Mouse (Mus musculus) embryonic facial prominence, embryonic 10.5 days (tissue): Measurements from ENCODE around the gene Abcc6. TPM values are rescaled to one million over a fixed set of nuclear protein-coding genes. Genes with fewer than 3 reads are reported as not detected.

Experiments used
- DNase-seq: peaks from one replicate; pipeline ENCODE4 v3.0.0-alpha.2; 2017; ENCODE audit warnings: low spot score
- H3K27ac ChIP-seq: fragments of 300-500 bp; sonication (generic); replicated peaks from 2 replicates; pipeline ENCODE4 v1.5.1; 2016; ENCODE audit warnings: mild to moderate bottlenecking
- H3K27me3 ChIP-seq: fragments of 300-500 bp; sonication (generic); replicated peaks from 2 replicates; pipeline ENCODE4 v1.6.1; 2016; ENCODE audit warnings: low read depth, mild to moderate bottlenecking; ENCODE audit not compliant: poor library complexity, severe bottlenecking
- H3K36me3 ChIP-seq: fragments of 300-500 bp; sonication (generic); replicated peaks from 2 replicates; pipeline ENCODE4 v1.6.1; 2016; ENCODE audit warnings: mild to moderate bottlenecking, moderate library complexity
- H3K4me1 ChIP-seq: fragments of 300-500 bp; sonication (generic); 2 replicates; pipeline ENCODE4 v1.6.1; 2016
- H3K4me3 ChIP-seq: fragments of 300-500 bp; sonication (generic); 2 replicates; pipeline ENCODE4 v1.5.1; 2016; ENCODE audit warnings: mild to moderate bottlenecking, moderate library complexity
- H3K9me3 ChIP-seq: fragments of 300-500 bp; sonication (generic); 2 replicates; pipeline ENCODE4 v1.6.1; 2016; ENCODE audit warnings: mild to moderate bottlenecking
- WGBS: fragments of 180-500 bp; shearing (Covaris S2); methylation state at CpG from one replicate; pipeline ENCODE4 v1.1.7; 2016; 5-methylcytosine and 5-hydroxymethylcytosine counted together
- polyA plus RNA-seq: library from polyadenylated mRNA; unstranded; fragments of >200 nt; fragmentation: Nextera tagmentation; extraction: Ambion mirVana; gene quantifications from 2 replicates; pipeline ENCODE4 v1.2.1, GENCODE M21; 2016

The Abcc6 gene
- polyA plus RNA-seq, 1 experiment from 2014 or later: not detected

DNA sequence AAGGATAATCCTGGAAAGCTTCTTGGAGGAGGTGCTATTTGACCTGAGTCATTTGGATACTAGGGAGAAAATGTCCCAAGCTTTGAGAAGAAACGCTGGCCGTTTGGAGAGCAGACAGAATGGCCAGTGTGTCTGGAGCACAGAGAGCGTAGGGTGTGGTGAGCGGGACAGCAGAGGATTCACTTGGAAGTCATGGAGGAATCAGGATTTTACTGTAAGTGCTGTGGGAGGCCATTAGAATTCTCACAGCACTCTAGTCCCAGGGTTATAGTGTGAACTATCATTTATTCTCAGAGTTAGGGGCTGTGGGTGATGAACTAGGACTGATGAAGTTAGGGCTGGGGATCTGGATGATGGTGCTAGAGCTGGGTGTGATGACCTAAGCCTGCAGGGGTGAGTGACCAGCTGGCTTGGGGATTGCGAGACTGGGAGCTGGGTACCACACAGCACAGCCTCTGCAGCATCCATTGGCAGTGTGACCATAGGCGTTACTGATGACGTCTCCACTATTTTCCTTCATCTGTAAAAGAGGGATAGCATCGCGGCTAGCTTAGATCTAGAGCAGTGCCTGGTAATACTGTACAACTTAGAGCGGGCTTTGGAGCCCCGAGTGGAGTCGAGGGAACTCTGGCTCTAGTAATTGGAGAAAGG is 108.0 kb downstream of the Abcc6 start:
- Histone ChIP-seq H3K9me3 (peaks cover 6% of the 10 kb centered on the region; the same call in 1 of the 2 replicates), H3K4me1 (peaks cover 54% of the 10 kb centered on the region), H3K27me3 (peaks cover 18% of the 10 kb centered on the region), H3K27ac (peak overlapping the region; percentile 83), H3K4me3 (no peak overlapping the region; the same call in 1 of the 2 replicates), H3K36me3 (no peaks in the 10 kb centered on the region; the same call in 1 of the 2 replicates)
- DNase-seq: no peak
- 79% methylated on average over 12 of the region's 12 CpGs for WGBS

GRCm38 (mm10) chr7:45921242-45921621 is 108.9 kb downstream of the Abcc6 start, which contains the start of gene Emp3:
Emp3 (minus strand) TSS chr7:45921404.
- DNase-seq: no peak
- Histone ChIP-seq H3K27ac (peak within 1 kb of the TSS; percentile 83), H3K4me3 (peak within 1 kb of the TSS; percentile 38)

DNA sequence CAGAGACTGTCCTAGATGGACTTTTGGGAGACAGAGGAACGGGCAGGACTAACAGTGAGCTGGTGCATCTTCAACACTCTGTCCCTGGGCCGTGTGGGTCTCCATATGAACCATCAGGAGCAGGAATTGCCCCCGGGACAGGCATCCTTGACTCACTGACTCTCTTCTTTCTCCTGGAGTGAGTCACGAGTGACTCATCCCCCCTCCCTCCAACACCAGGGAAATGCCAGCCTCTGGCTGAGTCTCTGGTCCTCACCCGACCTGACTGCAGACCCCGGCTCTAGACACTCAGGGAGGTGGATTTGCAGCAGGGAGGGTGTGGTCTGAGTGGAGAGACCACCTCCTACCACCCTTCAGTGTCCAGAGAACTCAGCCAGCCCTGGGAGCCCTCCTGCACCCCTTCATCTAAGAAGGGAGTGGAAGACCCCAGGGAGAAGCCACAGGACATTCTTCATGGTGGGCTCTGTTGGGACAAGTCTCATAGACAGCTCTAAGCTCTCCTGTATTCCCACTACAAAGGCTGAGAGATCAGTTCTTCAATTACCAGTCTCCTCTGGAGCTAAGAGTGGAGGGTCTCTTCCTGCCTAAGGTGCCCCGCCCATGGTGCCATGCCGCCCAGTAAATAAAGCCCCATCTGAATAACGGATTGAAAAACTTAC is 109.4 kb downstream of the Abcc6 start:
- WGBS: 52% methylated on average over 9 of the region's 9 CpGs
- H3K4me3 ChIP-seq: peak overlapping the region; percentile 38

More at GRCm38 (mm10) chr7:45921242-45921621, 108.9 kb downstream of the Abcc6 start, which contains the start of gene Emp3:
- Histone ChIP-seq H3K36me3 (no peaks in the 10 kb centered on the region; the same call in 1 of the 2 replicates), H3K27me3 (peaks cover 16% of the 10 kb centered on the region), H3K4me1 (peaks cover 63% of the 10 kb centered on the region), H3K9me3 (peaks cover 6% of the 10 kb centered on the region; the same call in 1 of the 2 replicates)
- WGBS: 47% methylated on average over 9 of the region's 9 CpGs

DNA sequence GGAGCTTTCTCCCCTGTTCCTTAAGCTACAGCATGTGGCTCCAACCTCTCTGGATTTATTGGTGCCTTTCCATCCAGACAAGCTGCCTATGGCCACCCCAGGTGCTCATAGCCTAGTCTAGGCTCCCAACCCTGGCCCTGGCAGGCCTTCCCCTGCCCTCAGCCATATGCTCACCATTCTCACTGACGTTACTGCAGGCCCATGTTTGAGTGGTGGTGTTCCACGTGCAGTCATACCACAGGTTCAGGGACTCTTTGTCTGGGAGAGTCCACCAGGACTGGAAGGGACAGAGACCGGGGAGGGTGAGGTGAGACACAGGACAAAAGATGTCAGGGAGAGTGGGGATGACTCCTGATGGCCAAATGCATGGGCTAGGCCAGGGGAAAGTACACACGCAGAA is 110.3 kb downstream of the Abcc6 start:
- WGBS: 82% methylated on average over 4 of the region's 4 CpGs
- Histone ChIP-seq H3K4me1 (peaks cover 67% of the 10 kb centered on the region), H3K9me3 (no peaks in the 10 kb centered on the region), H3K27me3 (peaks cover 16% of the 10 kb centered on the region), H3K36me3 (no peaks in the 10 kb centered on the region), H3K4me3 (peak overlapping the region; percentile 21; the same call in 1 of the 2 replicates), H3K27ac (0 out of 2 replicates have a peak overlapping the region, but pooled peaks have one; percentile 16)
- no peak for DNase-seq

More for the DNA sequence above, 109.4 kb downstream of the Abcc6 start:
- Histone ChIP-seq H3K27me3 (peaks cover 16% of the 10 kb centered on the region), H3K36me3 (no peaks in the 10 kb centered on the region; the same call in 1 of the 2 replicates), H3K27ac (peak overlapping the region; percentile 16), H3K4me1 (peaks cover 67% of the 10 kb centered on the region), H3K9me3 (peaks cover 6% of the 10 kb centered on the region; the same call in 1 of the 2 replicates)
- no peak for DNase-seq

DNA sequence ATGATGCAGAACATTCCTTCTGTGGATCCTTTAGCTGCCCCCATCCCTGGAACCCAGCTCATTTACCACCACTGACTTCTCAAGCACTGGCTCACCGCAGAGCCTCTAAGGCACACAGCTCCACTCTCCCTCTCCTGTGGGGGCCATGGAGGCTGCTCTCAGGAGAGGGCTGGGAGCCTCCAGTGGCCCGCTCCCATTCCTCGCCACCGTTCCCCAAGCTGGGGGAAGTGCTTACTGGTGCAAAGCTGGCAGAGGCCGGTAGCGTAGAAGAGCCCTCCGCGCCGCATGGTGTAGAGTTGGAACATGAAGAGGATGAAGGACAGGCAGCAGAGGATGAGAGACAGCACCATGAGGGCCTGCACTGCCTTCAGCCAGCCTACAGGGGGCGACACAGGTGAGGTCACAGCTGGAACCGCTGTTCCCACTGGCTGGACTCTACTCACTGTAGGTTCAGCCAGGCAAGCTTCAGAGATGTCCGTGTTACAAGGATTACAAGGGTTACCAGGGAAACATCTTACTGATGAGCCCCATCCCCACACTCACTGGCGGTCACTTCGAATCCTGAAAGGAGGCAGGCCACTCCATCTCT is 110.9 kb downstream of the Abcc6 start:
- Histone ChIP-seq H3K36me3 (no peaks in the 10 kb centered on the region; the same call in 1 of the 2 replicates), H3K4me1 (peaks cover 67% of the 10 kb centered on the region), H3K4me3 (no peak overlapping the region), H3K9me3 (no peaks in the 10 kb centered on the region), H3K27me3 (peaks cover 16% of the 10 kb centered on the region), H3K27ac (0 out of 2 replicates have a peak overlapping the region, but pooled peaks have one; percentile 14)
- WGBS: 60% methylated on average over 14 of the region's 14 CpGs
- DNase-seq: no peak

GRCm38 (mm10) chr7:45917926-45918325 is 112.2 kb downstream of the Abcc6 start:
- peaks cover 56% of the 10 kb centered on the region for H3K4me1 ChIP-seq
- DNase-seq: no peak
- 90% methylated on average over 15 of the region's 15 CpGs for WGBS

More at GRCm38 (mm10) chr7:45917926-45918325, 112.2 kb downstream of the Abcc6 start:
- Histone ChIP-seq H3K27ac (peak overlapping the region; percentile 86), H3K27me3 (peaks cover 16% of the 10 kb centered on the region), H3K4me3 (0 out of 2 replicates have a peak overlapping the region, but pooled peaks have one; percentile 41), H3K36me3 (peaks cover 5% of the 10 kb centered on the region; the same call in 1 of the 2 replicates), H3K9me3 (no peaks in the 10 kb centered on the region)

Other genes starting within 250 kb of the Abcc6 start
- 2.1 and 3.0 TPM in 2 replicates for gene Lmtk3, start 246.6 kb downstream of the Abcc6 start, polyA plus RNA-seq
- 1.6 and 1.7 TPM in 2 replicates for gene Sult2b1, start 245.6 kb downstream of the Abcc6 start, polyA plus RNA-seq
- gene Cyth2, start 215.7 kb downstream of the Abcc6 start, polyA plus RNA-seq: 157 and 161 TPM in 2 replicates
- gene Kcnj14, start 205.5 kb downstream of the Abcc6 start, polyA plus RNA-seq: 0.88 and 1.5 TPM in 2 replicates
- gene Grwd1, start 199.4 kb downstream of the Abcc6 start, polyA plus RNA-seq: 127 and 132 TPM in 2 replicates
- 30.4 and 36.6 TPM in 2 replicates for gene Kdelr1, start 157.5 kb downstream of the Abcc6 start, polyA plus RNA-seq
- gene Grin2d, start 151.9 kb downstream of the Abcc6 start, polyA plus RNA-seq: 0.09 and 0.20 TPM in 2 replicates
- gene Syngr4, start 133.6 kb downstream of the Abcc6 start, polyA plus RNA-seq: 1.2 and 1.3 TPM in 2 replicates
- 4.5 and 5.5 TPM in 2 replicates for gene Tmem143, start 133.4 kb downstream of the Abcc6 start, polyA plus RNA-seq
- gene Emp3, start 108.9 kb downstream of the Abcc6 start, polyA plus RNA-seq: 9.9 and 15.6 TPM in 2 replicates
- 4.6 and 6.8 TPM in 2 replicates for gene Ccdc114, start 106.2 kb downstream of the Abcc6 start, polyA plus RNA-seq
- 26.8 and 30.6 TPM in 2 replicates for gene Nomo1, start 3.4 kb upstream of the Abcc6 start, polyA plus RNA-seq
- 0.09 and 0.13 TPM in 2 replicates for gene Kcnj11, start 70.5 kb upstream of the Abcc6 start, polyA plus RNA-seq
- gene Abcc8, start 149.7 kb upstream of the Abcc6 start, polyA plus RNA-seq: 0.24 and 0.50 TPM in 2 replicates
- gene Ush1c, start 208.2 kb upstream of the Abcc6 start, polyA plus RNA-seq: 4.4 and 5.0 TPM in 2 replicates
- 0.14 and 0.38 TPM in 2 replicates for gene Otog, start 210.7 kb upstream of the Abcc6 start, polyA plus RNA-seq